In the genomic region with DNA sequence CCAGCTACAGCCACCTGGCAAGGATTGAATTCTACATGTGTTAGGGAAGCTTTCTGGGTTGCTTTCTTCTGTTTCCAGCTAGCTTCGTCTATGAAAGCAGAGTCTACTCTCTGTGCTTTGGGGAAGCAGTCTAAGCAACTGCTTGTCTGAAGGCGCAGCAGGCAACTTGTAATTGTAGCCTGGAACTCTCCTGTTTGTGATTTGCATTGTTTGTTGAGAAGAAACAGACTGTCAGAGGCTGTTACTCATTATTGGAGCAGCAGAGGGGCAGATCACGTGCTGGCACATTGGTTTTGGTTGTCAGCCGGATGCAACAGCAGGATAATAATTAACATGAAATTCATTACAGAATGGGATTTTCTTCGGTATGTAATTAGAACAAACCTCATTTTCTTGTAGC, we compare ENCODE assay signal across 8 mouse cellular contexts.
DNase-seq lines count a peak whose midpoint lies in the region; ATAC-seq and TF ChIP-seq lines count a peak whose summit lies in the region.
"Had no signal": no experiment of that assay in that cellular context is flagged by ENCODE, and none has a peak within 500 bp of the region (broad histone marks: within the 10 kb centered on the region; RNA-seq: fewer than 3 reads in every experiment).

No protein-coding gene starts in this region.

- no peak for TF ChIP-seq EP300 in lung, postnatal 0 days (IDR thresholded peaks at IDR 0.05)

- peaks cover 14% of the 10 kb centered on the region for H3K4me1 ChIP-seq in embryonic facial prominence, embryonic 12.5 days
- no peaks in the 10 kb centered on the region for H3K4me1 ChIP-seq in limb, embryonic 11.5 days (ENCODE audit: control insufficient read depth, insufficient read depth, low read length)
- H3K4me1 ChIP-seq in lung, adult 2 months (ENCODE audit: control insufficient read depth, insufficient read depth, low read length), result no peaks in the 10 kb centered on the region; the same call in 1 of the 2 replicates
- no peaks in the 10 kb centered on the region for H3K4me1 ChIP-seq in lung, postnatal 0 days (ENCODE audit: insufficient read depth, low read depth, low read length)

- 0 out of 2 replicates have a peak, but pooled peaks have one; percentile 56 for ATAC-seq in embryonic facial prominence, embryonic 12.5 days (ENCODE audit: insufficient number of reproducible peaks, insufficient read depth, low FRiP score, low TSS enrichment)
- no peak for ATAC-seq in limb, embryonic 11.5 days (ENCODE audit: insufficient number of reproducible peaks, low FRiP score, low TSS enrichment, low read depth)
- no peak for ATAC-seq in lung, postnatal 0 days

- no peak overlapping the region for H3K4me3 ChIP-seq in embryonic facial prominence, embryonic 12.5 days
- H3K4me3 ChIP-seq in limb, embryonic 11.5 days (ENCODE audit: low read depth, low read length), result no peak overlapping the region
- H3K4me3 ChIP-seq in lung, adult 2 months (replicated peaks; ENCODE audit: extremely low read depth, low read depth, low read length), result no peak overlapping the region
- no peak overlapping the region for H3K4me3 ChIP-seq in lung, postnatal 0 days (ENCODE audit: low read depth, low read length)
- H3K4me3 ChIP-seq: lung, embryonic 15.5 days had no signal

- no peaks in the 10 kb centered on the region for H3K36me3 ChIP-seq in embryonic facial prominence, embryonic 12.5 days
- no peaks in the 10 kb centered on the region for H3K36me3 ChIP-seq in limb, embryonic 11.5 days (ENCODE audit: control insufficient read depth, insufficient read depth, low read length)
- H3K36me3 ChIP-seq in lung, postnatal 0 days (ENCODE audit: insufficient read depth, low read length), result no peaks in the 10 kb centered on the region
- H3K36me3 ChIP-seq: lung, embryonic 15.5 days had no signal

- H3K27me3 ChIP-seq in embryonic facial prominence, embryonic 12.5 days, result no peaks in the 10 kb centered on the region
- H3K27me3 ChIP-seq in limb, embryonic 11.5 days (ENCODE audit: control insufficient read depth, insufficient read depth, low read length), result no peaks in the 10 kb centered on the region
- no peaks in the 10 kb centered on the region for H3K27me3 ChIP-seq in lung, postnatal 0 days (replicated peaks; ENCODE audit: insufficient read depth, low read length)
- H3K27me3 ChIP-seq: lung, embryonic 15.5 days had no signal

- WGBS in embryonic facial prominence, embryonic 12.5 days, result 16% methylated on average over 5 of the region's 5 CpGs
- 9% methylated on average over 5 of the region's 5 CpGs for WGBS in limb, embryonic 11.5 days
- 61% methylated on average over 5 of the region's 5 CpGs for WGBS in lung, adult 2 months
- WGBS in lung, postnatal 0 days, result 62% methylated on average over 5 of the region's 5 CpGs

- H3K27ac ChIP-seq in embryonic facial prominence, embryonic 12.5 days, result peak overlapping the region; percentile 26; the same call in 1 of the 2 replicates
- H3K27ac ChIP-seq in limb, embryonic 11.5 days (replicated peaks; ENCODE audit: low read depth, low read length), result peak overlapping the region; percentile 65; the same call in 1 of the 2 replicates
- no peak overlapping the region for H3K27ac ChIP-seq in lung, postnatal 0 days (ENCODE audit: low read length)
- H3K27ac ChIP-seq: lung, embryonic 15.5 days had no signal

- DNase-seq in brain, embryonic 18.5 days (ENCODE audit: low read depth, low spot score), result peak; percentile 59
- peak; percentile 59 to 66 for DNase-seq in kidney, adult 8-10 months
- DNase-seq in limb, embryonic 11.5 days (ENCODE audit: low spot score), result peak; percentile 43
- DNase-seq in lung, adult 2 months, result no peak
- DNase-seq in lung, postnatal 0 days (ENCODE audit: low spot score), result no peak
- no peak for DNase-seq in cerebellum, adult 11-12 months

- no peaks in the 10 kb centered on the region for H3K9me3 ChIP-seq in embryonic facial prominence, embryonic 12.5 days
- no peaks in the 10 kb centered on the region for H3K9me3 ChIP-seq in limb, embryonic 11.5 days (ENCODE audit: control insufficient read depth, low read length)
- H3K9me3 ChIP-seq in lung, postnatal 0 days (ENCODE audit: low read length), result no peaks in the 10 kb centered on the region
- H3K9me3 ChIP-seq: lung, embryonic 15.5 days had no signal

- TF ChIP-seq CTCF in lung, adult 2 months (IDR thresholded peaks at IDR 0.05; ENCODE audit: insufficient read depth, low read length), result no peak
- no peak for TF ChIP-seq CTCF in lung, postnatal 0 days (IDR thresholded peaks at IDR 0.05)

- no peak for TF ChIP-seq POLR2A in lung, adult 2 months (IDR thresholded peaks at IDR 0.05; ENCODE audit: borderline replicate concordance, extremely low read depth, low read depth, low read length)

- no peak overlapping the region for H3K9ac ChIP-seq in embryonic facial prominence, embryonic 12.5 days
- no peak overlapping the region for H3K9ac ChIP-seq in limb, embryonic 11.5 days (ENCODE audit: low read length)
- H3K9ac ChIP-seq in lung, postnatal 0 days (replicated peaks; ENCODE audit: low read depth), result no peak overlapping the region
- H3K9ac ChIP-seq: lung, embryonic 15.5 days had no signal

- no peak overlapping the region for H3K4me2 ChIP-seq in embryonic facial prominence, embryonic 12.5 days (replicated peaks)
- H3K4me2 ChIP-seq in limb, embryonic 11.5 days (ENCODE audit: low read depth, severe bottlenecking), result no peak overlapping the region
- no peak overlapping the region for H3K4me2 ChIP-seq in lung, postnatal 0 days (replicated peaks; ENCODE audit: low read depth, low read length)
- H3K4me2 ChIP-seq: lung, embryonic 15.5 days had no signal

Comparison
In these comparisons a context has a peak if more than half of its experiments do, and no peak if none do; other contexts are left out.
1. DNase-seq: peak in brain, embryonic 18.5 days (single experiment), kidney, adult 8-10 months (2 of 2) and limb, embryonic 11.5 days (single experiment); none in lung, adult 2 months (single experiment), lung, postnatal 0 days (single experiment) and cerebellum, adult 11-12 months (single experiment).